Mouse (Mus musculus) left cerebral cortex, postnatal 4 days (tissue): Measurements from ENCODE around the gene Sh3kbp1. TPM values are rescaled to one million over a fixed set of nuclear protein-coding genes. Genes with fewer than 3 reads are reported as not detected.
"Not testable (repeated sequence)": the region's sequence is repeated elsewhere in the genome, so short reads cannot be mapped to it uniquely, and the experiment has no call there.

Source experiments
- DNase-seq: peaks from one replicate; pipeline ENCODE4 v3.0.0-alpha.2; 2022
- intact Hi-C: fragments of 180-260 bp; cut with DNase I; formaldehyde crosslinking; loops from one replicate; pipeline ENCODE4 v1.15.1; 2025
- total RNA-seq, 2 experiments: library from RNA; stranded (reverse); gene quantifications; 2 replicates each; pipeline ENCODE4 v1.2.3; 2021

Gene Sh3kbp1
- 100 to 1,000 TPM in 1 of 2 experiments, 10 to 100 TPM in 1; 95.4 to 102 TPM for total RNA-seq

DNA sequence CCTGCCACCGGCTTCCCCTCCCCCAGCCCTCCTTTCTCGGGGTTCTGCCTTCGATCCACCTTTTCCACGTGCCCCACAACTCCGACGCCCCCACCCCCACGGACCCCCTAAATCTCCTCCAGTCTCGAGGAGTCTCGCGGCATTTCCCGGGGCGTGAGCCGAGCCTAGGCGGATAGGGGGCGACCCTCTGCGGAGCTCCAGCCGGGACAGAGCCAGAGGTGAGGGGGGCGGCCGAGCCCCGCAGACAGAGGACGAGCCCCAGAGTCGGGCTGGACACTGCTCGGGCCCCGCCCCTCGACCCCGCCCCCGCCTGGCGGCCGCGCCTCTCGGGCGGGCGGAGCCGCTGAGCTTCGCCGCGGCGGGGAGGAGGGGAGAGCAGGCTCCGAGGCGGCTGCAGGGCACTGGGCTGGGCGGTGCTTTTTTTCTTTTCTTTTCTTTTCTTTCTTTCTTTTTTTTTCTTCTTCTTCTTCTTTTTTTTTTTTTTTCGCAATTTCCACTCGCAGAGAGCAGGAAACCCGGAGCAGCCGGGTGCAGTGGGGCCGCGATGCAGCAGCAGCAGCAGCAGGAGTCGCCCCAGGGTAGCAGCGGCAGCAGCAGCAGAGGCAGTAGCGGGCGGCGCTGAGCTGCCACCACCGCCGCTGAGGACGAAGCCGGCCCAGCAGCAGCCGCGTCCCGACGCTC is at the start of gene Sh3kbp1:
Sh3kbp1 (plus strand) TSS at position 366 of the 681 bp plus-strand sequence.
- intact Hi-C loops, result loop anchor here (5.0 kb wide), 2 partner anchors 335 to 490 kb away; no protein-coding TSS in a partner anchor
- DNase-seq, result peak; percentile 76

DNA sequence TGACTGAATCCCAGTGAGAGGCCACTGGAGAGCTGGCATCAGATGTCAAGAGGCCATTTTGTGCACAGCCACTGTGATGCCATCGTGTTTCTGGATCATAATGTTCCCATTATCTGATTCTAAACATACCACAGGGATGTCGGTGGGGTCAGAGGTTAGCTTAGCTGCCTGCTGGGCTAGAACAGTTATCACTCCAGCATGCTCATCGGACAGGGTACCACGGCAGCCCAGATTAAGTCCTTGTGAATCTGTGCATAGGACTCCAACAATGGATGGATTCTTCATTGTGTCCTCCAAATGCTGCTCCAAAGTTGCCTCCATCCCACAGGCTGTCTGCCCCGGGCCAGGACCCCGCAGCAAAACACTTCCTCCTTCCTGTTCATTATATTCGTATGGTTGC is 42.3 kb upstream of the Sh3kbp1 start:
- DNase-seq, intact Hi-C loops: not testable (repeated sequence)

DNA sequence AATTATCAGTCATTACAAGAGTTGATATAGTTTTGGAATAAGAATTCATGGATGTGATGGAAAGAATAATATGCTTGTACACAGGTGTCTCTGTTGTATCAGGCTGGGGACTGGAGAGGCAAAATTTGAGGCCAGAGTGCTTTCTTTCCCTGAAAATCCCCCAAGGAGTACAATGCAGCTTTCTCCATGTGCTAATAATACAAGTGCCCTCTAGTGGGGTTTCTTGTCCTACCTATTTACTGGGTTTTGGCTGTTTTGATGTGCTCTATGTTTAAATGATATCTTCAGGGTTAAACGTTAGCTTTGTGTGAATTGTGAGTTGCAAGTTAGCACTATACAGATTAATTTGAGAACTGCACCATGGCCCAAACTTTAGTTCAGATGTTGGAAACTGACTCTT is 35.4 kb upstream of the Sh3kbp1 start:
- intact Hi-C loops, result no loop called here
- no peak for DNase-seq

DNA sequence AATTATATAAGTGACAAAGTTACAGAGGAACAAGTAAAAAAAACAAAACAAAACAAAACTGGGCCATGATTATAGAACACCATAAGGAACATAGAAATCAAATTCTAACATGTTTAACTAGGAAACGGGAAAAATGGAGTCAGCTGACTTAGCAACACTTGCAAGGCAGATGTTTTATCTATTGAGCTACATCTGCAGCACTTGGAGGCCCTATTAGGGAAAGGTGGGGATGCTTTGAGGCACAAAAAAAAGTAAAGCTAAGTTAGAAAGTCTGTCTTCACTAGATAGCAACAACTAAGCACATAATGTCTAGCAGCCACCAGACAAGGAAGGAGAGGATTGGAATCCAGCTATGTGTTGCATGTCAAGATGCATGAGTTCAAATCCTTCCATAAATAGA is 29.6 kb upstream of the Sh3kbp1 start:
- no peak for DNase-seq
- intact Hi-C loops, result no loop called here

DNA sequence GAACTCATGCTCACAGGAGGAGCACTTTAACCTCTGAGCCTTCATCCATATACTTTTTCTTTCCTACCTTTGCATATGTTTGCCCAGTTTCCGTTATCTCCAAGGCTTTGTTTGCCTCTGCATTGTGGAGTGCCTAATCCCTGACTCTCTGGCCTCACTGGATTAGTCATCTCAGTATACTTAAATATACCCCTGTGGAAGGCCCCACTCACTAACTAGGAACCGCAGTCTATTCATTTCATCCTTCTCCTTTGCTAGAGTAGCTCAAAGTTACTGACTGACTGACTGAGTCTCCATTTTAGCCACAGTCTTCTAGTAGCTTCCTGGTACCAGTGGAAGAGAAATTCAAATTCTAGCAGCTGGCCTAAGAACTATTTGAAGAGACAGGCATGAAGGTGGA is 22.2 kb upstream of the Sh3kbp1 start:
- intact Hi-C loops, result no loop called here

DNA sequence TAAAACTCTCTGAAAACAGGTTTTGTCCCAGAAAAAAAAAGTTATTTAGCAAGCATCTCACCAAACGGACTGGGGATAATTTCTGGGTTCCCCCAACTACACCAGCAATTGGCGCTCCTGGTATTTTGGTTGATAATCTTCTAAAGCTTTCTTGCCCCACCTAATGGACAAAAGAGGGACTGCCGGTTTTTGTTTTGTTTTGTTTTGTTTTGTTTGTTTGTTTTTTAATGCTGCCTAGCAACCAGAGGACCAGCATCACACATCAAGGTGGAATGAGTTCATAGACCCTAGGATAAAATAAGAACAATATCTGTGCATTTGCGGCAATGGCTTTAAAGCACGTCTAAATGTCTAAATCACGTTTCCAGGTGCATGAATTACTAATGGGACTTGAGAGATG is 20.1 kb upstream of the Sh3kbp1 start:
- DNase-seq, result peak; percentile 3
- intact Hi-C loops, result no loop called here

More for the DNA sequence above, 22.2 kb upstream of the Sh3kbp1 start:
- DNase-seq, result no peak

DNA sequence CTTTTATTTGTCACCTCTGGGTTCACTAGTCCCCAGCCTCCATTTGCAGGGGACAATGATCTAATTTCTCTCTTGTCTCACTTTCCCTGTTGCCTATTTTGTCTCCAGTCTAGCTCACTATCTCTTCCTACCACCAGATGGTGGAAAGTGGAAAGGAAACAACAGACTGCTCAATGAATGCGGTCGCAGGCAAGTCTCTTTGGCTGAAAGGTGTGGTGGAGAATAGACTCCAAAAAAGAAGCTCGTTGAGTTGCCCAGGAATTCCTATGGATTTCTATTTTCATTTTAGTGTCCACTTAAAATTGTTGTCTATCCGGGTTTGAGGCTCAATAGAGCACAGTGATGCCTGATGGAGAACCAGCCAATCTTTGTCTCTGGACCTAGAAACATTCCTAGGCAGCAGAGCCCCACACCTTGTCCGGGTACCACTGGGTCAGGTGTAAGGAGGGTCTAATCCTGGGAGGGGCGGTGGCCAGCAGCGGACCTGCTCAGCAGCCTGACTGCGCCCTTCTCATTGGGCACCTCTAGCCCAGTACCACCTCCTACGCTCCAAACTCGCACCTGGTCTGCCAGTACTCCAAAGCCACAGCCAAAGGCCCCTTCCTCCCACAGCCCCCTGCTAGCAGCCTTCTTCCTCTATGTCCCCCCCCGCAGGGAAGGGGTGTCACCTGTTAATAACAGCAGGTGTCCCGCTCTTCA is 715 bp upstream of the Sh3kbp1 start:
- peak; percentile 8 for DNase-seq
- intact Hi-C loops, result loop anchor here (5.0 kb wide), 2 partner anchors 336 to 491 kb away; no protein-coding TSS in a partner anchor

DNA sequence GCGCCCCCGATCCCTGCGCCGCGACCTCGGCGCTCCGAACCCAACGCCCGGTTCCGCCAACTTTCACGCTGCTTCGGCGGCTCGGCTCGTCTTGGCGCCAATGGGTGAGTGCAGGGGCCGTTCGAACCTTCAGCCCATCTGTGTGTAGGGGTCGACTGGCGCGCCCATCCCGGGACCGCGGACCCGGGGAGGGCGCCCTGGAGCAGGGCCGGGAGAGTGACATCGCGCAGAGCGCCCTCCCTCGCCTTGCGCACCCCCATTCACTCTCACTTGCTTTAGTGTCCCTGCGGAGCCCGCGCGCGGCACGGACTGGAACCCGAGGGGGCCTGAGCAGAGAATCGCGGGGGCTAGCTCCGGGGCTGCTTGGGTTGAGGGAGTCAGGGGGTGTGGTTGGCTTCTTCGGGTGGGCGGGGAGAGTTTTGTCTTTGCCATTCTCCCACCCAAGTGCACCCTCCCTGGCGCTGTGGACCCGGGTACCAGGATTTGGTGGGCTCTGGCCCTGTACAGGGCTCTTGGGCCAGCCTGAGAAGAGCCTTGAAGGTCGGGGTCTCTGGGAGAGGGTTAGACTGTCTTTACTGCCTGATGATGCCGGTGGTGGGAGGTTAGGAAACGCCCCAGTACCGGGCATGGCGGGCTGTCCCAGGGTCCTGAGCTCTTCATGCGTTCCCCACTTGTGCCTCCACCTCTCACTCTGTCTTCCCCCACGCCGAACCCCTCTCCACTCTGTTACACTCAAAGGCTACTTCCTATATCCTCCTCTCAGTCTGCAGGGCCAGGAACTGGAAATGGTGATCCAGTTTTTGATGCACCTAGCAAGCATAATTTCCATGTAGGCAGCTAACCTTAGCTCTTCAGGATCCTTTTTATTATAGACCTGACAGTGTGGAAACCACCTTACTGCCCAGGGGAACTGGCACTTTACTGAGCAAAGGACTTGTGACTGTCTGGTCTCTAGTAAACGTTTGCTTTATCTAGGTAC is 805 bp downstream of the Sh3kbp1 start:
- intact Hi-C loops, result loop anchor here (5.0 kb wide), 2 partner anchors 334 to 489 kb away; no protein-coding TSS in a partner anchor
- peak; percentile 31 for DNase-seq

DNA sequence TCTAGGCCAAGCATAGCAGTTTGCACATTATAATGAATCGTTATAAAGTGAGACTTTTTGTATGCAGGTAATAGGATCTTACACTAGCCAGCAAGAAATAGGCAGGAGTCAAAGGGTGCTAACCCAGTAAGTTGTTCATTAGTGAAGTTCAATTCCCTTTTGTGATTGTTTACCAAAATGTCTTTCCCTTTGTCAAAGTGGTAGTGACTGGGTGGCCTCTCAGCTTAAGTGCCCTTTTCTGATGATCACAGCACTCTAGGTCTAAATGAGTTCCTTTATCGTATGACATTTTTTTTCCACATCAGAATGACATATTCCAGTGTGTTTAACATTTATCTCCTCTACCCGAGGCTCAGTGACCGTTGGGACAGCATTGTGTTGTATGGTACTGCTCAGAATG is 1.6 kb downstream of the Sh3kbp1 start:
- intact Hi-C loops, result loop anchor here (5.0 kb wide), 2 partner anchors 334 to 489 kb away; no protein-coding TSS in a partner anchor

DNA sequence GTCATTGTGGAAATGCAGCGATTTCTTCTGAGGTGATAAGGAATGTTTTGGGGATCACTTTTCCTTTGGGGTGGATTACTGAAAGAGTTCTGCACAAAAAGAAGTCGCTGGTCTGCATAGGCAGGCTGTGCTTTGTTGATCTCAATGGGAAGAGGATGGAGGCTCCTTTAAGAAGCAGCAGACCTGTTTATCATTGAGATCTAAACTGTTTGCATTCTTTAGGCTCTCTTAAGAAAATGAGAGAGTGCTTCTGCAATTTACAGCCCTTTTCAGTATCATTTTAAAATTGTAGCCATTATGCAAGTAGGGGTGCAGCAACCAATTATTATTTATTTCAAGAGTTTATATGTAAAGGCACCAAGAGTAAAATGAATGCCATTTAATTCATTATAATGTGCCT is 2.1 kb downstream of the Sh3kbp1 start:
- intact Hi-C loops, result loop anchor here (5.0 kb wide), 2 partner anchors 333 to 488 kb away; no protein-coding TSS in a partner anchor
- DNase-seq, result no peak

More for the DNA sequence above, 1.6 kb downstream of the Sh3kbp1 start:
- no peak for DNase-seq

DNA sequence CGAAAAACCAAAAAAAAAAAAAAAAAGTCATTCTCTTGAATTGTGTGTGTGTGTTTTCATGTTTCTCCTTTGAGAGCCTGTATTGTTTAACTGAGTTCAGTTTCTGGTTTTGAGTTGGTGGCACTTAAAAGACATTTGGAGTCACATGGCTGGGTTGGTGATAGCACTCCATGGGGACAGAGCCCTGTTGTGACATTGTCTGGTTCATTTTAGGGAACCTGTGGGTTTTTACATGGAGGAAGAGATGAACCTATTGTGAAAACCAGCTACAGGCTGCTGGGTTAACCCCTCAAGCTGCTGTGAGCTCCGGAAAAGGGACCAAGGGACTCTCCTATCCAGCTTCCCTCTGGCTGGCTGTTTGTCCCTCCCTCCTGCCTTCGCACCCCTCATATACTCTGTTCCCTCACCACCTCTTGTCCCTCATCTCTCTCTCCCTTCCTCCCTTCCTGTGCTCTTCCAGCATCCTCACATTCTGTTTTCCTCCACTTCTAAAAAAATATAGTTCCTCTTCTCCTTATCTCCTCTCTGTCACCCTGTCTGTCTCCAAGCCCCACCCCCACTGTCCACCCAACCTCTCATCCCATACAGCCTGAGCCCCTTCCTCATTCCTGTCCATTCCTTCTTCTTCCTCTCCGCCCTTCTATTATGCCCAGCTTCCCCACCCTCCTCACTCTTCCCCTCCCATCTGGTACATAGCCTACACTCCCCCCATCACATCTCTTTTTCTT is 11.6 kb downstream of the Sh3kbp1 start:
- no peak for DNase-seq
- intact Hi-C loops, result no loop called here

DNA sequence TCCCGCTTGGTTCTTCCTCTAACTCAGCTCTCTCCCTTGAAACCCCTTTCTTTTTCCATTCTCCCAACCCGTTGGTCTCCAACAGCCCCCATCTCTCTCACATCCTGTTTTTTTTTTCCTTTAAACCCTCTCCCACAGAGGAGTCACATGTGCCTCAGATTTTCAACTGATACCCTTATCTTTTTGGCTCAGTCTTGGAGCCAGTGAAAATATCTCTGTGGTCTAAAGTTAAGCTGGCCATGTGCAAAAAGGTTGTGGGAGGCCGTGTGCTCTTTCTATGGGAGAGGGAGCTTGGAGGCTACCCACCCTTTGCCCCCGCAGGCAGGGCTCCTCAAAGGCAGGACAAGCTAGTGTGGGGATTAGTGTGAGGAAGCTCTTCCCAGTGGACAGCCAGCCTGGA is 12.9 kb downstream of the Sh3kbp1 start:
- intact Hi-C loops, result no loop called here
- DNase-seq, result no peak

DNA sequence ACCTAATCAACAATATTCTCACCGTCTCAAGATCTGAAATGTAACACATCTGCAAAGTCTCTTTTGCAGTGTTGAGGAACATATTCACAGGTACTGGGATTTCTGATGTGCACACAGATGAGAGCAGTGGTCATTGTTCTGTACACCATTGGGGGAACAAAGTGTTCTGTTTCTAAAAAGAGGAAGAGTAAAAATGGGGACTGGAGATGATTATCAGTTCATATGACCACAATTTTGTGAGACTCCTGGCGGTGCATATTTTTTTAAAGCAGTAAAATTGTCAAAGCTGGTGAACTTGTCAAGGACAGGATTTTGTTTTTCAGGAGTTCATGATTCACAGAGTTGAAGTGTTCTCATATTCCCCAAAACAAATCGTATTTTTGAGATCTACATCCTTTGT is 18.2 kb downstream of the Sh3kbp1 start:
- intact Hi-C loops, result no loop called here
- DNase-seq, result no peak

DNA sequence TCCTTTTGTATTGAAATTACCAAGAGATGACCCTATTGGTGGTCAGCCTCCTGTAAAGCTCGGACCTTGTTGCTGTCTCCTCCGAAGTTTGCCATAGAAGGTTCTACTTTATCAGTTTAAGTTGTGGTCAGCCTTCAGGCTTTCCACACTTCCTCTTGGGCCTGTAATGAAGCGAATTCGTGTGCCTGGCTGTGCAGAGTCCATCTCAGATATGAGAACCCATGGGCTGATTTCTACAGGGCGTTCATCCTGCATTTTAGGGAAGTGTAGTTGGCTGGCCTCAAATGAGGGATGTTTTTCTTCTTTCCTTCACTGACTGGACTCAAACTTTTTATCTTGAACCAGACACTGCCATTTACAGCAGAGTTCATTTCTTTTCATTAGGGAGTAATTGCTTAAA is 20.5 kb downstream of the Sh3kbp1 start:
- intact Hi-C loops, result no loop called here
- no peak for DNase-seq

DNA sequence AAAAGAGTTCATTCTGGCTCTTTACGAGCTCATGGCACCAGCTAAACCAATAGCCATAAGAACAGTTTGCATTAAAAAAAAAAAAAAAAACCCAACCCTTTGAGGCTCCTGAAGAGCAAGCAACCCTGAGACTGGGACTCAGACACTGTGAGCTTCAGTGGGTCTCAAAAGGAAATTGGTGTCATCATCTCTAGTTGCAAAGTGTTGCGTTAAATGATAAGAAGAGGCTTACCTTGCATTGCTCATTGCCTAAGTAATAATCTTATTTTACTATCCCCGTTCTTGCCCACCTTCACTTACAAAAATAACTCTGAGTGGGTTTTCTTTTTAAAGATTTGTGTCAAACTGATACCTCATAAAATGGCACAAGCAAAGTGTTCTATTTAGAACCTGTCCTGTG is 21.5 kb downstream of the Sh3kbp1 start:
- DNase-seq, result no peak
- intact Hi-C loops, result no loop called here

DNA sequence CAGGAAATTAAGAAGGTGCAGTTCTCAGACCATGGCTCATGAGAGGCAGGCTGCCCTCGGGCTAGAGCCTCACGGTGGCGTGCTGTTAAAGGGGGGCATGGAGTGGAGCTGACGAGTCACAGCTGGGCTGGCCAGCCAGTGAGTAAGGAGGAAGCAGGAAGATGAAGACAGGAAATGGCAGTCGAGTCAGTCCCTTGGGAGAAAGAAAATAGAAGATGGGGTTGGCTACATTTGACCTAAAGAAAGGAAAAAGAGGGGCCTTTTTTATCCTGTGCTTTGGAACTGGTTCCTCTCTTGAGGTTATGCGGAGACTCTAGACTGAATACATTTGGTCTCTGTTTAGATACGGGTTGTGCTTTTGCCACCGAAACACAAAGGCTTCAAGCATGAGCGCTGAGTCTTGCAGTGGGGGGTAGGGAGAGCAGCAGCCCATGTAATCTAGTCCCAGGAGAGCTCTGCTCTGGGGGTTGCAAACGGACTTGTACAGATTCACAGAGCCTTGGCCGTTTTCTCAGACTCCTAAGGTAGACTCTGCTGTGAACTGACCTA is 23.1 kb downstream of the Sh3kbp1 start:
- no peak for DNase-seq
- intact Hi-C loops, result no loop called here

DNA sequence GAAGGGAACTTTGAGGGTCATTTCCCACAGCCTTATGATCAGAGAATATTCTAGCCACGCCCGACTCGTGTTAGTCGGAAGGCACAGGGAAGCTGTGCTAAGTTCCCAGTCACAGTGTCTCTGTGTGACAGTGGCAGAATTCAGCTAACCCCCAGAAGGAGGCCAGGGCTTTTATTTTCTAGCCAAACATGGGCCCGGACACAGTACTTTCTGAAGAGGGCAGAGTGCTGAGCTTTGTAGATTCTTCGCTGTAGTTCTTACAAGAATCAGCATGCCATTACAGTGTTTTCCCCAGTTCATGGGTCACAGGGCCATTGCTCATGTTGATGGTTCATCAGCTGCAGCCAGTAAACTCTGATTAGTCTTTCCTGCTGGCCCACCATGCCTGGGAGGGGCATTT is 23.7 kb downstream of the Sh3kbp1 start:
- intact Hi-C loops, result no loop called here
- no peak for DNase-seq

DNA sequence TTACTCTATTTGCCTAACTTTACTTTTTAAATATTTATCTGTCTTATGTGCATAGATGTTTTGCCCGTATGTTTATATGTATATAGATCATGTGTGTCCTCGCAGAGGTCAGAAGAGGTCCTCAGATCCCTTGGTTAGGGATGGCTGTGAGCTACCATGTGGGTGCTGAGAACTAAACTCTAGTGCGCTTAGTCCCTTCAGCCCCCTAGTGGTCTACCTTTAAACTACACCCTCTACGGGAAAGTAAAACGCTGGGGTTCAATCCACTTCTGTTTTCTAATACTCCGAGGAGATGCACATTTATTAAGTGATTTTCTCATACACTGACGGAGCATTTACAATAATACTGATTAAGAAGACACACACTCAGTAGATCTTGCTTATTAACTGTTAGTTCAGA is 44.3 kb downstream of the Sh3kbp1 start:
- intact Hi-C loops, result no loop called here
- no peak for DNase-seq

DNA sequence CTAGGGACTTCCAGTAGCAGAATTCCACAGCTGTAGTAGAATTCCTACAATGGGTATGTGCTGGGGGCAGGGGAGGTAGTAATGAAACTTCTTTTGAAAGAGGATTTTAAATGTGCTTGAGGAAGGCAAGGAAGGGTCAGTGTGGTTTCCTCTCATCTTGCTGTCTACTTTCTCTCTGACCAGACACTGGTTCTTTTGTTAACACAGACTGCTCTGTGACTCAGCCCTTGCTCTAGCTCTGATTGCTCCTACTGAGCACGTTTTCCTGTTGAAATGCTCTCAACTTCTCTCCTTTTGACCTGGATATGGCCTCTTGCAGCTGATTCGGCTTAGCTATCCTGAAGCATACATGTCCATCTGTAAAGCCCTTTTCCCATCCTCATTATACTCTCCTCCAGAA is 45.4 kb downstream of the Sh3kbp1 start:
- intact Hi-C loops, result no loop called here
- DNase-seq, result no peak

DNA sequence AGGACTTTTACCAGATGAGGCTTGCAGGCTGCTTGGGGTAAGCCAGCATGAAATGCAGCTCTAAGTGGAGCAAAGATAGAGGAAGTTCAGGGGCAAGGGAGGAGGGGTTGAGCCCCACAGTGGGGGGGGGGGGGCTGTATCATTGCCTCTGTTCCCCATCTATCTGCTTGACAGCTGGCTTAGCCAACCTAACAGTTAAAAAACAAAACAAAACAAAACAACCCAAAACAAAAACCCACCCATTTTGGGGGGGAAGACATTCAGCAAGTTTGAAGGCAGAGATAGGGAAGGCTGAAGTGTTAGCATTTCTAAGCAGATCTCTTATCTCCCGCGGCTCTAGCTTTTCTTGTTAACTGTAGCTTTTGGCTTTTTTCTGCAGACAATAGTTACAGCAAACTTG is 49.2 kb downstream of the Sh3kbp1 start:
- intact Hi-C loops, result no loop called here

More for the DNA sequence above, 49.2 kb downstream of the Sh3kbp1 start:
- DNase-seq, result no peak
